Mouse (Mus musculus) cortical plate, adult 2 months (tissue): ENCODE measurements around the gene Gm8660.
"Not testable (repeated sequence)": the region's sequence is repeated elsewhere in the genome, so short reads cannot be mapped to it uniquely, and the experiment has no call there.

Experiments used
- CTCF ChIP-seq: fragments of 200-500 bp; IDR thresholded peaks from 2 replicates; pipeline ENCODE4 v1.5.1; 2011; ENCODE audit warnings: mild to moderate bottlenecking, control low read depth, low read length; ENCODE audit not compliant: insufficient read depth; ENCODE audit errors: extremely low read depth
- POLR2A ChIP-seq: fragments of 200-500 bp; IDR thresholded peaks from 2 replicates; pipeline ENCODE4 v1.6.1; 2011; ENCODE audit warnings: mild to moderate bottlenecking, low read length, control low read depth; ENCODE audit not compliant: insufficient read depth; ENCODE audit errors: extremely low read depth

- not testable (repeated sequence) for TF ChIP-seq CTCF, POLR2A
These were observed 41.2 kb downstream of the Gm8660 start, which contains the start of gene Gm4187 for GRCm38 (mm10) chr7:22329617-22330016.
